Mouse (Mus musculus): Measurements from ENCODE around the gene Gpr137c.
A peak's percentile ranks its signal among the peaks of the same experiment; 100 is the strongest.

Gpr137c gene

DNA sequence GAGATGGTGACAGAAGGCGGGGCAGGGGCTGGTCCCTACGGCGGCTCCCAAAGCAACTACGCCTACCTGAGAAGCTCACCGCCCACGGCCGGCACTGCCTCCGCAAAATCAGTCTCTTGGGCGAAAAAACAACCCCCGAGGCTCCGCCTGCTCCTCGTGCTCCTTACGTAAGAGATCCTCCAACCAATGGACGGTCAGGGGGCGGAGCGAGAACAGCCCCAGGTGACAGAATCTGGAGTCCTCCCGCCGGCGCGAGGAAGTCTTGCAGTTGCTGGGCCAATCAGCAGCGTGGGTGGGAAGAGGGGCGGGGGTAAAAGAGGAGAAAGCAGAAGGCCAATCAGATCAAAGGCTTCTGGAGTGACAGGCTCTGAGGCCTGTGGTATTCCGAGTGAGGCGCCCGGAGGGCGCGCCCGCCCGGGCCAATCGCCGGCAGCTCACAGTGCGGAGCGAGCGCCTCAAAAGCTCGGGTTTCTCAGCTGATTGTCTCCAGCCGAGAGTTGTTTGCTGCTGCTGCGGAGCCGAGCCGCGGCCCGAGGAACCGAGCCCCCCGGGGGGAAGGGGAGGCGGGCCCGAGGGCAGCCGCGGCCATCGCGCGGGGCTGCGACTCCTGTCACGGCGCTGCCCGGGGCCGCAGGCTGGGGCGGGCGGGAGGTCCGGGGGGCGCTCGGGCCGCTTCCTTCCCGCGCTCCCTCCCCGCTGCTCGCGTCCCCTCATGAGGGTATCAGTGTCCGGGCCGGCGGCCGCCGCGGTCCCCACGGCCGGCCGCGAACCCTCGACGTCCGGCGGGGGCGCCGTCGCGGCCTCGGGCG is at the start of gene Gpr137c:
Gene Gpr137c (plus strand): TSS at position 437 of the 809 bp plus-strand sequence.
- peaks cover 17% of the 10 kb centered on the region for H3K4me1 ChIP-seq (replicated peaks; ENCODE audit: low read depth, low read length)
- H3K27me3 ChIP-seq (ENCODE audit: insufficient read depth, low read length): peaks cover 30% of the 10 kb centered on the region
- H3K36me3 ChIP-seq (ENCODE audit: insufficient read depth, low read length): no peaks in the 10 kb centered on the region
- H3K9me3 ChIP-seq (ENCODE audit: low read length): no peaks in the 10 kb centered on the region
- TF ChIP-seq NANOG (IDR thresholded peaks at IDR 0.05; ENCODE audit: borderline replicate concordance, low read length): no peak
- no peak for TF ChIP-seq CTCF (conservative IDR thresholded peaks at IDR 0.05; ENCODE audit: low read length)
- TF ChIP-seq POU5F1 (IDR thresholded peaks at IDR 0.05; ENCODE audit: borderline replicate concordance, low read length): no peak
- peak within 1 kb of the TSS; percentile 91 for H3K4me3 ChIP-seq (replicated peaks; ENCODE audit: low read length)

DNA sequence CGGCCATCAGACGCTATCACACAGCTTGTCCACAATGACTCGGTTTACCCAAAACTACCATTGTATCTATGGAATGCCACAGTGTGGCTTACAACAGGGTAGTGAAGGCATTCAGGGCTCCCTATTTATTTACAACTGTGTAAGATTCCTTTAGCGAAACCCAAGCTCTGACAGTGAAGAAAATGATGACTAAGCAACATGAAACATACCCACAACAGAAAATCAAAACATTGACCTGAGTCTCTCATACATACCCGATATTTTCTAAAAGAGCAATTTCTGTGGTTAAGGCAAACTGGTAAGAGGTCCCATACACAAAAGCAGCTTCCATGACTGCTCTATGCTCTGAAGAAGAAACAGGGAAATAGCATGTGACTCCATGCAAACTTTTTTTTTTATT is 47.3 kb upstream of the Gpr137c start:
- no peaks in the 10 kb centered on the region for H3K4me1 ChIP-seq (replicated peaks; ENCODE audit: low read depth, low read length)
- H3K36me3 ChIP-seq (ENCODE audit: insufficient read depth, low read length): no peaks in the 10 kb centered on the region
- no peak overlapping the region for H3K4me3 ChIP-seq (replicated peaks; ENCODE audit: low read length)
- TF ChIP-seq POU5F1 (IDR thresholded peaks at IDR 0.05; ENCODE audit: borderline replicate concordance, low read length): no peak
- TF ChIP-seq CTCF (conservative IDR thresholded peaks at IDR 0.05; ENCODE audit: low read length): no peak
- no peak for TF ChIP-seq NANOG (IDR thresholded peaks at IDR 0.05; ENCODE audit: borderline replicate concordance, low read length)
- peaks cover 7% of the 10 kb centered on the region; the same call in 1 of the 2 replicates for H3K9me3 ChIP-seq (ENCODE audit: low read length)
- H3K27me3 ChIP-seq (ENCODE audit: insufficient read depth, low read length): no peaks in the 10 kb centered on the region

DNA sequence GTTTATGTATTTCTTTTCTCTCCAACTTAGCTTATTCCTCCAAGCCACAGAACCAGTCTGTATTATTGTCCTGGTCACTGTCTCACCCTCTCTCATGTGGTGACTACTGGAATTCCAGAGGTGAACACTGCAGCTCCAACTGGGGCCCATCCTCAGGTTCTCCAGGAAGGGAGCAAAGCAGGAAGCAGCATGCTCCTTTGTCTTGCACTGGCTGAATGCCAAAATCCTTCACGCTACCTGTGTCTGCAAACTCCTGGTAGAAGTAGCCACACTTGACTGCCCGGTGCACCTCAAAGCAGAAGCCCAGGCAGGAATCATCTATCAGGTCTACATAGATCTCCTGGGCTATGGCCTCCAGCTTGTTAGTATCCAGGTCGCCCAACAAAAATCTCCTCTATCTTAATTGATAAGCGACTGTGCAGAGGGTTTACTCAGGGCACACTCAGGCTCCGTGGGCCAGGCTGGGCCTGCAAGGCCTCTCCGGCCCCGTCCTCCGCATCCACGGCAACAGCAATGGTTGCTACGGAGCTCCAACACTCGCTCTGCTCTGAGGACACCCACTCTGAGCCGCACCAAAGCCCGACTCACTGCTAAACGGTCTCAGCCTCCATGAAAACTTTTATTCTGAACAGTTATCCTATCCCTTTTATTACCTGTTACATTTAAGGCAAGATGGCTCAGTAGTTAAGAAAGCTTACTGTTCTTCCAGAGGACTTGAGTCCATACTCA is 44.3 kb upstream of the Gpr137c start:
- no peaks in the 10 kb centered on the region for H3K27me3 ChIP-seq (ENCODE audit: insufficient read depth, low read length)
- H3K4me1 ChIP-seq (replicated peaks; ENCODE audit: low read depth, low read length): no peaks in the 10 kb centered on the region
- peaks cover 7% of the 10 kb centered on the region; the same call in 1 of the 2 replicates for H3K9me3 ChIP-seq (ENCODE audit: low read length)
- TF ChIP-seq CTCF (conservative IDR thresholded peaks at IDR 0.05; ENCODE audit: low read length) (no peak), NANOG (IDR thresholded peaks at IDR 0.05; ENCODE audit: borderline replicate concordance, low read length) (no peak), POU5F1 (IDR thresholded peaks at IDR 0.05; ENCODE audit: borderline replicate concordance, low read length) (no peak)
- no peaks in the 10 kb centered on the region for H3K36me3 ChIP-seq (ENCODE audit: insufficient read depth, low read length)
- H3K4me3 ChIP-seq (replicated peaks; ENCODE audit: low read length): no peak overlapping the region

DNA sequence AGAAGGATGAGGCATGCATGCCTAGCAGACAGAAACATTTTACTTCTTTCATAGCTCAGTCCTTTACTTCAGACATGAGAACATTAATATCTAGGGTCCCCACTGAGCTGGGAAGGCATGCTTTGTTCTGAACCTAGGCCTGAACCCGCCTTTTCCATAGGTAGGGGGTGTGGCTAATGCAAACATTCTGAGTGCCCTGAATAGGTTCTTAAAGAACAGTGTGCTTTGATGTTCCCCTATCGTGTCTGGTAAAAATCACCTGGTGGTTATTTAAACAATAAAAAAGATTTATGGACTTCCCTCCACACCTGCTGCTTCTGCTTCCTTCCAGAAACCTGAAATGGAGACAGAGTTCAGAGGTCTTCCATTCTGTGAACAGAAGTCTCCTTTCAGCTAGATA is 40.3 kb upstream of the Gpr137c start:
- no peaks in the 10 kb centered on the region for H3K36me3 ChIP-seq (ENCODE audit: insufficient read depth, low read length)
- H3K9me3 ChIP-seq (ENCODE audit: low read length): no peaks in the 10 kb centered on the region
- TF ChIP-seq POU5F1 (IDR thresholded peaks at IDR 0.05; ENCODE audit: borderline replicate concordance, low read length) (no peak), CTCF (conservative IDR thresholded peaks at IDR 0.05; ENCODE audit: low read length) (no peak), NANOG (IDR thresholded peaks at IDR 0.05; ENCODE audit: borderline replicate concordance, low read length) (no peak)
- H3K27me3 ChIP-seq (ENCODE audit: insufficient read depth, low read length): no peaks in the 10 kb centered on the region
- H3K4me3 ChIP-seq (replicated peaks; ENCODE audit: low read length): no peak overlapping the region
- H3K4me1 ChIP-seq (replicated peaks; ENCODE audit: low read depth, low read length): no peaks in the 10 kb centered on the region

DNA sequence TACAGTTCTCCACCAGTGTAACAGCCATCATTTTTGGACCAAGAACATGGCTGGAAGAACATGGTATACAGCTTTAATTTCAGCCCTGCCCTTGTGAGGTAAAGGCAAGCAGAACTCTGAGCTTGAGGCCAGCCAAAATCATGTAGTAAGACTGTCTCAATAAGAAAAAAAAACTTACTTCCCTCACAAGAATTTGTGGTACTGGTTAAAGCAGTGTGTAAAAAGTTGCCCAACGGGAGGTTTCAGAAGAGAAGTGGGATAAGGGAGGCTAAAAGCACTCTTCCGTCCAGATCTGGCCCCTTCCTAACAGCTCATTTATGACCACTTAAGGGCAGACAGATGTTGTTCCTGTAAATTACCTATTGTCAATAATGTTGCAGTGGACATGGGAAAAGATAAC is 39.9 kb upstream of the Gpr137c start:
- Histone ChIP-seq H3K4me3 (replicated peaks; ENCODE audit: low read length) (no peak overlapping the region), H3K36me3 (ENCODE audit: insufficient read depth, low read length) (no peaks in the 10 kb centered on the region), H3K27me3 (ENCODE audit: insufficient read depth, low read length) (no peaks in the 10 kb centered on the region), H3K9me3 (ENCODE audit: low read length) (no peaks in the 10 kb centered on the region; the same call in 1 of the 2 replicates), H3K4me1 (replicated peaks; ENCODE audit: low read depth, low read length) (no peaks in the 10 kb centered on the region)
- no peak for TF ChIP-seq NANOG (IDR thresholded peaks at IDR 0.05; ENCODE audit: borderline replicate concordance, low read length)

DNA sequence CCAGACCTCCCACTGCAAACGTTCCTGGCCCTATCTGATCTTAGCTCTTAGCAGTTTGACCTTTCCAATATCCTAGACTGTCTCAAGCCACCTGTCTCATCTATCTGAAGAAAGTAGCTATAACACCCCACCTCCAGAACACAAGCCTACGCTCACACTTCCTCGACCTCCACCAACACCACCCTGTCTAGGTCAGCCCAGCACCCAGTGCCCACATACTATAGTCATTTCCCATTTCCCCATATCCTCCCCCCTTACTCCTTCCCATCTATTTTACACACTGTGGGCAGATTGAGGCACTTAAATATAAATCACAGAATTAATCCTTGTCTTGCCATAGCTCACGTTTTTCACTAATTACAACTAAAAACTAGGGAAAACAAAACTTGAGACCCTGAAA is 37.9 kb upstream of the Gpr137c start:
- TF ChIP-seq POU5F1 (IDR thresholded peaks at IDR 0.05; ENCODE audit: borderline replicate concordance, low read length): no peak
- TF ChIP-seq NANOG (IDR thresholded peaks at IDR 0.05; ENCODE audit: borderline replicate concordance, low read length): no peak
- TF ChIP-seq CTCF (conservative IDR thresholded peaks at IDR 0.05; ENCODE audit: low read length): no peak

DNA sequence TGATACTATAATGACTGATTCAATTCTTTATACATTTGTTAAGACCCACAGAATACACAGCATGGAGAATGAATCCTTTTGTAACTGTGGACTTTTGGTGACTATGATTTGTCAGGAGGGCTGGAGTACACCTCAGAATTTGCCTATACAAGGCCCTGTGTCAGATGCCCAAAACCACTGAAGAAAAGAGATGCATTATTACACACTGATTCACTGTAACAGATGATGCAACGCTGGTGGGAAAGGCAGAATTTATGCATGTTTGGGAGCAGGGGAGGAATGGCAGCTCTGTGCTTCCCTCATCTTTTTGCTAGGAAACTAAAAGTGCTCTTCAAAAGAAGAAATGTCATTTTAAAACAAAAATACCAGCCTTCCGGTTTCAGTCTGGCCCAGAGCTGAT is 28.5 kb upstream of the Gpr137c start:
- H3K9me3 ChIP-seq (ENCODE audit: low read length): peaks cover 12% of the 10 kb centered on the region
- no peaks in the 10 kb centered on the region for H3K4me1 ChIP-seq (replicated peaks; ENCODE audit: low read depth, low read length)
- no peaks in the 10 kb centered on the region for H3K27me3 ChIP-seq (ENCODE audit: insufficient read depth, low read length)
- TF ChIP-seq POU5F1 (IDR thresholded peaks at IDR 0.05; ENCODE audit: borderline replicate concordance, low read length): no peak
- TF ChIP-seq NANOG (IDR thresholded peaks at IDR 0.05; ENCODE audit: borderline replicate concordance, low read length): no peak
- no peak for TF ChIP-seq CTCF (conservative IDR thresholded peaks at IDR 0.05; ENCODE audit: low read length)
- H3K36me3 ChIP-seq (ENCODE audit: insufficient read depth, low read length): no peaks in the 10 kb centered on the region
- no peak overlapping the region for H3K4me3 ChIP-seq (replicated peaks; ENCODE audit: low read length)

More for the DNA sequence above, 37.9 kb upstream of the Gpr137c start:
- Histone ChIP-seq H3K9me3 (ENCODE audit: low read length) (peaks cover 20% of the 10 kb centered on the region), H3K36me3 (ENCODE audit: insufficient read depth, low read length) (no peaks in the 10 kb centered on the region), H3K27me3 (ENCODE audit: insufficient read depth, low read length) (no peaks in the 10 kb centered on the region), H3K4me3 (replicated peaks; ENCODE audit: low read length) (no peak overlapping the region), H3K4me1 (replicated peaks; ENCODE audit: low read depth, low read length) (no peaks in the 10 kb centered on the region)

DNA sequence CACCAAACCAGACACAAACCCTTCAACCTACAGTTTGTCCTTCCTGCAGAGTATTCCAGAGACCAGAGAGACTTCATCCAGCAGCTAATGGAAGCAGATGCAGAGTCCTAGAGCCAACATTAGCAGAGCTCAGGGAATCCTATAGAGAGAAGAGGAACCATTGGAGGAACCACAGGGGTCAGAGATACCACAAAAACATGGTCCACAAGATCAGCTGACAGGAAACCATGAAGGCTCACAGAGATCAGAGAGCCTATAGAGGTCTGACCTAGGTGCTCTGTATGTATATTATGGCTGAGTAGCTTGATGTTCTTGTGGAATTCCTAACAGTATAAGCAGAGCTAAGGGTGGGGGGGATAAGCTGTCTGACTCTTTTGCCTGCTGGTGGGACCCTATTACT is 18.9 kb upstream of the Gpr137c start:
- Histone ChIP-seq H3K9me3 (ENCODE audit: low read length) (no peaks in the 10 kb centered on the region), H3K4me1 (replicated peaks; ENCODE audit: low read depth, low read length) (no peaks in the 10 kb centered on the region), H3K4me3 (replicated peaks; ENCODE audit: low read length) (no peak overlapping the region), H3K36me3 (ENCODE audit: insufficient read depth, low read length) (no peaks in the 10 kb centered on the region), H3K27me3 (ENCODE audit: insufficient read depth, low read length) (no peaks in the 10 kb centered on the region)
- TF ChIP-seq NANOG (IDR thresholded peaks at IDR 0.05; ENCODE audit: borderline replicate concordance, low read length): no peak
- no peak for TF ChIP-seq POU5F1 (IDR thresholded peaks at IDR 0.05; ENCODE audit: borderline replicate concordance, low read length)
- TF ChIP-seq CTCF (conservative IDR thresholded peaks at IDR 0.05; ENCODE audit: low read length): no peak

Data from E14TG2a.4 (cell line).